Mouse (Mus musculus): Measurements from ENCODE around the gene Banf2.

GRCm38 (mm10) chr2:143988016-143988415 lies 44.8 kb upstream of the Banf2 start:
- TF ChIP-seq CTCF (conservative IDR thresholded peaks at IDR 0.05; ENCODE audit: low read length) (no peak), NANOG (IDR thresholded peaks at IDR 0.05; ENCODE audit: borderline replicate concordance, low read length) (no peak)
